Mouse (Mus musculus) gastrocnemius, adult 2 months (tissue): Measurements from ENCODE around the gene Slc15a3. TPM values are rescaled to one million over a fixed set of nuclear protein-coding genes. Genes with fewer than 3 reads are reported as not detected.

Source experiments
- DNase-seq: peaks from one replicate; pipeline ENCODE4 v3.0.0; 2022
- H3K27ac ChIP-seq: fragments of 200-600 bp; 2 replicates; pipeline ENCODE4 v1.8.1; 2022; ENCODE audit warnings: mild to moderate bottlenecking
- H3K4me3 ChIP-seq: fragments of 200-600 bp; 2 replicates; pipeline ENCODE4 v1.8.1; 2022; ENCODE audit warnings: mild to moderate bottlenecking, moderate library complexity
- CTCF ChIP-seq: fragments of 200-600 bp; IDR thresholded peaks from 2 replicates; pipeline ENCODE4 v1.8.1; 2022; ENCODE audit warnings: antibody characterized with exemption, mild to moderate bottlenecking, moderate library complexity
- intact Hi-C: fragments of 180-260 bp; cut with DNase I; formaldehyde crosslinking; loops from one replicate; pipeline ENCODE4 v1.15.1; 2025
- total RNA-seq, 2 experiments: library from RNA; stranded (reverse); gene quantifications; 2 replicates each; pipeline ENCODE4 v1.2.3; 2021

The Slc15a3 gene
- total RNA-seq, 2 experiments from 2014 or later = 0.31 to 0.53 TPM

- no peak overlapping the region for H3K27ac ChIP-seq
- intact Hi-C loops = loop anchor here (1.0 kb wide), 1 partner anchor 117 kb away; no protein-coding TSS in a partner anchor
- peak; percentile 84 for DNase-seq
- H3K4me3 ChIP-seq = no peak overlapping the region
- TF ChIP-seq CTCF = peak; percentile 72
These were observed 8.1 kb upstream of the Slc15a3 start for GRCm38 (mm10) chr19:10831424-10831823.

- Histone ChIP-seq H3K4me3 (no peak overlapping the region), H3K27ac (no peak overlapping the region)
- DNase-seq = no peak
- no peak for TF ChIP-seq CTCF
- intact Hi-C loops = no loop called here
These were observed 7.5 kb upstream of the Slc15a3 start for GRCm38 (mm10) chr19:10832030-10832429.

- H3K4me3 ChIP-seq = no peak overlapping the region
- intact Hi-C loops = no loop called here
- no peak for TF ChIP-seq CTCF
- no peak for DNase-seq
- H3K27ac ChIP-seq = no peak overlapping the region
These were observed 5.9 kb upstream of the Slc15a3 start for GRCm38 (mm10) chr19:10833611-10834010.

DNA sequence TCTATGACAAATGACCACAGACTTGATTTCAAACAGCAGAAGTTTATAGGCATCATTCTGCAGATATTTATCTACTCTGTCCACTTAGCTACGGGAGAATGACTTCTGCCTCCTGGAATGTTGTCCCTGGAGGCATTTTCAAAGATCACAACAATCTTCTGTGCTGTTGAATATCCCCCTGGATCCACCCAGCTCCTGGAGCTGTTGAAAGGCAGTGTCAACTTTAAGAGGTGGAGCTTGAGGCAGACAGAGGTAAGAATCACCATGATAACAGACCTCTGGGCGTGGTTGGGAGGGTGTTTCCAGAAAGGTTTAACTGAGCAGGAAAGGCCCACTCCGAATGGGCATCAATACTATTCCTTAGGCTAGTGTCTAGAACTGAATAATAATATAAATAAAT lies 3.9 kb upstream of the Slc15a3 start:
- TF ChIP-seq CTCF = no peak
- Histone ChIP-seq H3K4me3 (no peak overlapping the region), H3K27ac (no peak overlapping the region)
- no peak for DNase-seq
- intact Hi-C loops = no loop called here

- peak overlapping the region; percentile 46 for H3K4me3 ChIP-seq
- intact Hi-C loops = no loop called here
- H3K27ac ChIP-seq = peak overlapping the region; percentile 61
- TF ChIP-seq CTCF = no peak
- no peak for DNase-seq
These were observed 2.4 kb downstream of the Slc15a3 start for GRCm38 (mm10) chr19:10841721-10842626.

GRCm38 (mm10) chr19:10842914-10843313 lies 3.4 kb downstream of the Slc15a3 start:
- H3K27ac ChIP-seq = peak overlapping the region; percentile 61; the same call in 1 of the 2 replicates
- no peak for TF ChIP-seq CTCF
- no peak for DNase-seq
- intact Hi-C loops = no loop called here
- H3K4me3 ChIP-seq = peak overlapping the region; percentile 46

DNA sequence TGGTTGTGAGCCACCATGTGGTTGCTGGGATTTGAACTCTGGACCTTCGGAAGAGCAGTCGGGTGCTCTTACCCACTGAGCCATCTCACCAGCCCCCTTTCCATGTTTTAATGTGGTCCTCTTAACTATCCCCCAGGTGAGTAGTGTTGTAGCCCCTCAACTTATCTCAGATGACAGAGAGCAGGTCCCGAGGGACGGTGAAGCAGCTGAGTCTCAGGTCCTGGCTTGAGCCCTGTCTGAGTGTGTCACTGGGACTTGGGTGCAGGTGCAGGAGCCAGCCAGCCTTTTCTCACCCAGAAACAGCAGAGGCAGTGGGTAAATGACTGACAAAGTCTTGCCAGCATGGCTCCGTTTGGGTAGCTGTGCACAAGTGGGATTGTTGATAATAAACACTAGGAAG lies 4.7 kb downstream of the Slc15a3 start:
- no peak for DNase-seq
- no peak overlapping the region for H3K4me3 ChIP-seq
- H3K27ac ChIP-seq = no peak overlapping the region
- intact Hi-C loops = no loop called here
- TF ChIP-seq CTCF = no peak

DNA sequence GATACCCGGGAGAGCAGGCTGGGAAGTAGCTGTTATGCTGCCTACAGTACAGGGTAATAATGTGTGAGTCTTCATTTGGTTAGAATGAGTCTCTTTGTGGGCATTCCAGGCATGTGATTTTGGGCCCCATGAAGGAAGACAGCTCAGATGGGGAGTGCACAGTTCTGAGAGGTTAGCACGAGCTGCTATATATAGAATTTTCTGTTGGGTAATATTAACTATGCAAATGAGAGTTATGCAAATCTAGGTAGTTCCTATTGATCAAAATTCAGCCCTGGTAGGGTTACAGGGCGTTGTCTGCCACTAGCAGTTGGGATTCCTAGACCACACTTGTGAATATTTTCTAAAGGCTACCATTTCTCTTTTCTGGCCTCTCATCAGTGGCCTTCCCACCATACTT lies 5.9 kb downstream of the Slc15a3 start:
- no peak overlapping the region for H3K4me3 ChIP-seq
- no peak for DNase-seq
- no peak for TF ChIP-seq CTCF
- no peak overlapping the region for H3K27ac ChIP-seq
- intact Hi-C loops = no loop called here

DNA sequence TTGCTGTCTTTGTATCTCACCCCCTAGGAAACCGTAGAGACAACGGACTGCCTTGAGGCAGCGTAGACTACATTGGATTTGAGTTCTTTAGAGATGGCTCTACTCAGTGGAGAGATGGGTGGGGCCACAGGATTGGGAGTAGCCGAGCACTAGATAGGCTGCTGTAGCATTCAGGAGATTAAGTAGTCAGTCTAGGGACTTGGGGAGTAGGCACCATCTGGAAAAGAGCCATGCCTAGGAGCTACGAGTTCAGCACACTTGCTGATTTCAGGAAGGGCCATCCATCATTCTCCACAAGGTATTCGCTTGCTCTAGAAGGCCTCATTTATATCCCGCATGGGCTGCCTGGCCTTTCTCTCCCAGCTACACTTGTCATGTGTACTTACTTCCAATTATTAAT lies 6.6 kb downstream of the Slc15a3 start:
- intact Hi-C loops = no loop called here
- no peak for DNase-seq
- no peak for TF ChIP-seq CTCF
- Histone ChIP-seq H3K27ac (no peak overlapping the region), H3K4me3 (no peak overlapping the region)

DNA sequence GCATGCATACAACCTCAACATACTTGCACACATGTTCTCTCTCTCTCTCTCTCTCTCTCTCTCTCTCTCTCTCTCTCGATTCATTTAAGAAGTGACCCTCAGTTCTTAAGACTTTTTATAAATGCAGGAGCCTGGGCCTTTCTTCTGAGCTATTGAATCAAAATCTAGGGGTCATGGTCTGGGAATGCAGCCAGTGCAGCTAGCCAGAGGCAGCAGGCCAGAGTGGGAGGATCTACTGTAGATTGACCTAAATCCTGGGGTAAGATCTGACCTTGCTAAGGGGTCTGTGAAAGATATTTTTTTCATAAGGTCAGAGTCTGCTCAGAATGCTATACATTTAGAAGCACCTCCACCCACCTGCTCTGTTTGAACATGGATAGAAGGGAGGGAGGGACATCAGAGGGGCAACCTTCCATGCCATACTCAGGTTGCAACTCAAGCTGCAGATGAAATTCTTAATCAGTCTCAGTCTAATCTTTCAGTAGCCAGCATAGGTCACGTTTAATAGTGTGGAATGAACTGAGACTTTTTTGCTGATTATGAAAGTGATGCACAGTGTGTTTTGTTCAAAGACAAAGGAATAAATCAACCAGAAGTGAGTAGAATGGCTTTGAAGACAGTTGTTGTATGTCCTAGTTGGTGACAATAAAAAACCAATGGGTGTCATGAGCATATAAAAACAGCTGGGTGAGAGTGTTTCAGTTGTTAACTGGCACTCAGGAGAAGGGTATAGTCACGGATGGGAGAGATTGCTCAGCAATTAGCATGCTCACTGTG lies 8.0 kb downstream of the Slc15a3 start:
- Histone ChIP-seq H3K4me3 (no peak overlapping the region), H3K27ac (no peak overlapping the region)
- no peak for TF ChIP-seq CTCF
- intact Hi-C loops = no loop called here
- DNase-seq = peak; percentile 39

DNA sequence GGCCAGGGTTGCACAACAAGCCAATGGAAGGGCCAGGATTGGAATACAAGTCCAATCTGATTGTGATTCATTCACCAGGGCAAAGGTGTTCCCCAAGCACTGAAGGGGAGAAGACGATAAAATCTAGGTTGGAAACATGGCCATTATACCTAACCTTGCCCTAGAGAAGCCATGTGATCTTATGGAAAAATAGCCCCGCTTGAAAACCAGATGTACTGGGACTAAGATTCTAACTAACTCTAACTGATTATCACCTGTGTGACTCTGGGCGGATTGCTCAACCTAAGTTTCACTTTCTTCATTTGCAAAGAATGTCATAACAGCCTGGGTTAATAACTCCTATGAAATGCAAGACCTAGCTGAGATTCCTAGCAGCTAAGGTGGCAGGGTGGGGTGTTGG lies 15.9 kb downstream of the Slc15a3 start:
- Histone ChIP-seq H3K4me3 (no peak overlapping the region), H3K27ac (no peak overlapping the region)
- DNase-seq = no peak
- no peak for TF ChIP-seq CTCF
- intact Hi-C loops = no loop called here

DNA sequence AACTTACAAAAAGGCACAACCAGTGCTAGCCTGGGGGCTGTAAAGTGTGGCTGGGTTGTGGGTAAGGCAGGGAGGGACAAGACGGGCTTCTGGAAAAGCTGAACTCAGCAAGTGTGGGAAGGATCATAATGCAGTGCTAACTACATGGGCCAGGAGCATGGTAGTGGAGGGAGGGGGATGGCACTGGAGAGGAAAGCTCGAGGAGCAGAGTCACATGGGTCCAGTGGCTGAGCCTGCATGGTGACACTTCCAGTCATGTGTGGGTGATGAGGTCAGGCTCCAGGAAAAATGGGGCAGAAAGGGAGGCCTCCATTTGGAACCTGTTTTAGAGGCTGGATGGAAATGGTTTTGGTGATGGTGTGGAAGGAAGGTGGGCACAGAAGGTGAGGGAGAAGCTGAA lies 17.0 kb downstream of the Slc15a3 start:
- intact Hi-C loops = no loop called here
- DNase-seq = no peak
- no peak overlapping the region for H3K27ac ChIP-seq
- TF ChIP-seq CTCF = no peak
- H3K4me3 ChIP-seq = no peak overlapping the region

DNA sequence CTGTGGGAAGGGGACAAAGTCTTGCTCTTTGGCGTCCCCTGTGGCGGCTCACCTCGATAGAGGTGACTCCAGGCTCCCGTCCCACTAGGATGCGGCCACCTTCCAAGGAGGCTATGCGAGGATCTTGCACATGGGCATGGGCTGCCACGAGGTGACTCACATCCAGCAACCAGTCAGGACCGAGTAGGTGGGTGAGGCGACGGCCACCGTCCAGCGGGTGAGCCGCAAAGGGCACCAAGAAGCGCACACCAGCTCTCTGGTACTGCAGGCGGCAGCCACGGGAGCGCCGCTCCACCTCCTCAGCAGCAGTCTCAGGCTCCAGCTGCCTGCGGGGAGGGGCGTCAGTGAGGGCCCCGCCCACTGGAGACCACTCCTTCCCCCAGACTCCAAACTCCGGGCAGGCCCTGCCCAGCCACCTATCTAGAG lies 20.6 kb downstream of the Slc15a3 start:
- no peak for DNase-seq
- Histone ChIP-seq H3K4me3 (no peak overlapping the region), H3K27ac (no peak overlapping the region)
- no peak for TF ChIP-seq CTCF
- intact Hi-C loops = no loop called here
